Mouse (Mus musculus) megakaryocyte, embryonic 14.5 days (primary cell): Measurements from ENCODE around the gene 1700030J22Rik. TPM values are rescaled to one million over a fixed set of nuclear protein-coding genes. Genes with fewer than 3 reads are reported as not detected.

Source experiments
- H3K27me3 ChIP-seq: replicated peaks from 2 replicates; pipeline ENCODE3; 2012; ENCODE audit warnings: inconsistent platforms
- H3K36me3 ChIP-seq: replicated peaks from 2 replicates; pipeline ENCODE3; 2012; ENCODE audit warnings: low read length, inconsistent platforms, mixed read lengths
- H3K4me1 ChIP-seq: 2 replicates; pipeline ENCODE4 v1.6.1; 2012; ENCODE audit warnings: inconsistent platforms
- H3K4me3 ChIP-seq: replicated peaks from 2 replicates; pipeline ENCODE3; 2012; ENCODE audit warnings: moderate library complexity, mild to moderate bottlenecking, inconsistent platforms
- H3K9me3 ChIP-seq: 2 replicates; pipeline ENCODE4 v1.6.1; 2012; ENCODE audit warnings: inconsistent platforms
- FLI1 ChIP-seq: IDR thresholded peaks from 2 replicates; pipeline ENCODE4 v1.6.1; 2012; ENCODE audit warnings: low read length, inconsistent platforms, mixed read lengths
- GATA1 ChIP-seq: IDR thresholded peaks from 3 replicates; pipeline ENCODE4 v1.6.1; 2012; ENCODE audit warnings: mixed read lengths, low read length, inconsistent platforms, borderline replicate concordance
- polyA plus RNA-seq: library from polyadenylated mRNA; stranded (reverse); fragments of >175 nt; gene quantifications from 2 replicates; pipeline ENCODE4 v1.2.3, GENCODE M21; 2012; ENCODE audit warnings: low replicate concordance; ENCODE audit not compliant: insufficient read depth

Gene 1700030J22Rik
- polyA plus RNA-seq, 1 experiment, result 1.8 TPM

GRCm38 (mm10) chr8:116993095-116993867, 14.5 kb upstream of the 1700030J22Rik start, which contains the start of gene Gcsh:
TSS of gene Gcsh (minus strand) at chr8:116993537.
- Histone ChIP-seq H3K4me3 (peak within 1 kb of the TSS; percentile 97), H3K27me3 (peaks cover 7% of the 10 kb centered on the region), H3K36me3 (peaks cover 20% of the 10 kb centered on the region), H3K9me3 (no peaks in the 10 kb centered on the region), H3K4me1 (peaks cover 38% of the 10 kb centered on the region)
- TF ChIP-seq FLI1 (no peak), GATA1 (no peak)

GRCm38 (mm10) chr8:116992176-116992971, 13.6 kb upstream of the 1700030J22Rik start:
- Histone ChIP-seq H3K36me3 (peaks cover 28% of the 10 kb centered on the region), H3K9me3 (no peaks in the 10 kb centered on the region), H3K4me3 (peak overlapping the region; percentile 97), H3K27me3 (peaks cover under 1% of the 10 kb centered on the region), H3K4me1 (peaks cover 35% of the 10 kb centered on the region)
- TF ChIP-seq FLI1, result no peak
- TF ChIP-seq GATA1, result no peak

GRCm38 (mm10) chr8:116991241-116991640, 12.5 kb upstream of the 1700030J22Rik start:
- no peaks in the 10 kb centered on the region for H3K27me3 ChIP-seq
- TF ChIP-seq GATA1 (no peak), FLI1 (no peak)
- no peaks in the 10 kb centered on the region for H3K9me3 ChIP-seq
- peaks cover 35% of the 10 kb centered on the region for H3K4me1 ChIP-seq
- peaks cover 39% of the 10 kb centered on the region for H3K36me3 ChIP-seq
- peak overlapping the region; percentile 21 for H3K4me3 ChIP-seq

GRCm38 (mm10) chr8:116989842-116990241, 11.1 kb upstream of the 1700030J22Rik start:
- Histone ChIP-seq H3K4me1 (peaks cover 30% of the 10 kb centered on the region), H3K27me3 (no peaks in the 10 kb centered on the region), H3K9me3 (no peaks in the 10 kb centered on the region), H3K4me3 (no peak overlapping the region), H3K36me3 (peaks cover 52% of the 10 kb centered on the region)
- TF ChIP-seq FLI1 (no peak), GATA1 (no peak)

- peaks cover 29% of the 10 kb centered on the region for H3K4me1 ChIP-seq
- peaks cover 23% of the 10 kb centered on the region for H3K36me3 ChIP-seq
- no peaks in the 10 kb centered on the region for H3K9me3 ChIP-seq
- H3K27me3 ChIP-seq, result peaks cover 3% of the 10 kb centered on the region
- TF ChIP-seq GATA1 (no peak), FLI1 (no peak)
- H3K4me3 ChIP-seq, result peak overlapping the region; percentile 85
Observed at GRCm38 (mm10) chr8:116980117-116980516, 1.4 kb upstream of the 1700030J22Rik start.

- H3K4me1 ChIP-seq, result peaks cover 34% of the 10 kb centered on the region
- no peaks in the 10 kb centered on the region for H3K9me3 ChIP-seq
- H3K4me3 ChIP-seq, result peak overlapping the region; percentile 95
- peaks cover 6% of the 10 kb centered on the region for H3K36me3 ChIP-seq
- TF ChIP-seq GATA1 (no peak), FLI1 (no peak)
- peaks cover 19% of the 10 kb centered on the region for H3K27me3 ChIP-seq
Observed at GRCm38 (mm10) chr8:116978052-116978451, 707 bp downstream of the 1700030J22Rik start.

GRCm38 (mm10) chr8:116975606-116976005, 3.2 kb downstream of the 1700030J22Rik start:
- no peaks in the 10 kb centered on the region for H3K9me3 ChIP-seq
- no peak overlapping the region for H3K4me3 ChIP-seq
- H3K4me1 ChIP-seq, result peaks cover 37% of the 10 kb centered on the region
- no peaks in the 10 kb centered on the region for H3K36me3 ChIP-seq
- TF ChIP-seq GATA1 (no peak), FLI1 (no peak)
- peaks cover 32% of the 10 kb centered on the region for H3K27me3 ChIP-seq

GRCm38 (mm10) chr8:116975066-116975465, 3.7 kb downstream of the 1700030J22Rik start:
- Histone ChIP-seq H3K4me1 (peaks cover 40% of the 10 kb centered on the region), H3K4me3 (no peak overlapping the region), H3K27me3 (peaks cover 35% of the 10 kb centered on the region), H3K9me3 (no peaks in the 10 kb centered on the region), H3K36me3 (no peaks in the 10 kb centered on the region)
- TF ChIP-seq GATA1 (no peak), FLI1 (no peak)

GRCm38 (mm10) chr8:116969531-116969930, 9.2 kb downstream of the 1700030J22Rik start:
- peaks cover 8% of the 10 kb centered on the region; the same call in 1 of the 2 replicates for H3K4me1 ChIP-seq
- no peaks in the 10 kb centered on the region for H3K36me3 ChIP-seq
- TF ChIP-seq FLI1, result no peak
- TF ChIP-seq GATA1, result no peak
- H3K4me3 ChIP-seq, result no peak overlapping the region
- H3K27me3 ChIP-seq, result peaks cover 26% of the 10 kb centered on the region
- no peaks in the 10 kb centered on the region for H3K9me3 ChIP-seq

GRCm38 (mm10) chr8:116954415-116954814, 24.3 kb downstream of the 1700030J22Rik start:
- Histone ChIP-seq H3K9me3 (no peaks in the 10 kb centered on the region), H3K27me3 (no peaks in the 10 kb centered on the region), H3K36me3 (peaks cover 71% of the 10 kb centered on the region), H3K4me3 (no peak overlapping the region), H3K4me1 (peaks cover 50% of the 10 kb centered on the region)
- TF ChIP-seq FLI1, result no peak
- TF ChIP-seq GATA1, result no peak
